Mouse (Mus musculus) liver, embryonic 14.5 days (tissue): ENCODE measurements around the gene Mthfd1l. TPM values are rescaled to one million over a fixed set of nuclear protein-coding genes. Genes with fewer than 3 reads are reported as not detected.

Source experiments
- ATAC-seq: fragments of 200-750 bp; cut with Nextera tagmentation; 2 replicates; pipeline ENCODE4 v1.8.0; 2017; ENCODE audit warnings: moderate number of reproducible peaks, mild to moderate bottlenecking, moderate library complexity; ENCODE audit not compliant: insufficient read depth
- DNase-seq, 3 experiments: peaks; one replicate each; pipeline ENCODE4 v3.0.0-alpha.2; 2012 to 2013; ENCODE audit warnings: low read depth in 3 of 3, low spot score in 3 of 3
- H3K27ac ChIP-seq: fragments of 300-500 bp; sonication (generic); 2 replicates; pipeline ENCODE4 v1.5.1; 2014; ENCODE audit warnings: moderate library complexity, mild to moderate bottlenecking, control low read depth, inconsistent platforms
- H3K27me3 ChIP-seq: fragments of 300-500 bp; sonication (generic); 2 replicates; pipeline ENCODE4 v1.6.1; 2014; ENCODE audit warnings: mild to moderate bottlenecking, low read length, moderate library complexity; ENCODE audit not compliant: control insufficient read depth, insufficient read depth
- H3K36me3 ChIP-seq: fragments of 300-500 bp; sonication (generic); replicated peaks from 2 replicates; pipeline ENCODE4 v1.6.1; 2014; ENCODE audit warnings: low read depth; ENCODE audit not compliant: control insufficient read depth, insufficient read depth
- H3K4me1 ChIP-seq, 2 experiments: fragments of 200-500 bp in 1 of 2; fragments of 300-500 bp in 1 of 2; sonication (generic) in 1 of 2; replicated peaks; 2 replicates each; pipeline ENCODE4 v1.6.1; 2012 to 2014; ENCODE audit warnings: antibody characterized with exemption in 1 of 2, inconsistent platforms in 1 of 2, low read length in 1 of 2; ENCODE audit not compliant: control insufficient read depth in 2 of 2, insufficient read depth in 2 of 2
- H3K4me2 ChIP-seq: fragments of 300-500 bp; sonication (generic); 2 replicates; pipeline ENCODE4 v1.6.1; 2014; ENCODE audit warnings: low read depth, mild to moderate bottlenecking, control low read depth, moderate library complexity
- H3K4me3 ChIP-seq, 2 experiments: fragments of 200-500 bp in 1 of 2; fragments of 300-500 bp in 1 of 2; sonication (generic) in 1 of 2; 2 replicates each; pipeline ENCODE4 v1.5.1; 2012 to 2014; ENCODE audit warnings: low read depth in 2 of 2, low read length in 2 of 2, mild to moderate bottlenecking in 2 of 2, control low read depth in 1 of 2, inconsistent platforms in 1 of 2, moderate library complexity in 1 of 2; ENCODE audit not compliant: insufficient read depth in 1 of 2
- H3K9ac ChIP-seq: fragments of 300-500 bp; sonication (generic); replicated peaks from 2 replicates; pipeline ENCODE4 v1.6.1; 2014; ENCODE audit warnings: mild to moderate bottlenecking, control low read depth, moderate library complexity
- H3K9me3 ChIP-seq: fragments of 300-500 bp; sonication (generic); 2 replicates; pipeline ENCODE4 v1.6.1; 2016; ENCODE audit warnings: low read length, mixed read lengths; ENCODE audit not compliant: control insufficient read depth
- CTCF ChIP-seq: IDR thresholded peaks from 2 replicates; pipeline ENCODE4 v1.5.1; 2016; ENCODE audit warnings: antibody characterized with exemption, low read depth, control low read depth
- EP300 ChIP-seq: IDR thresholded peaks from 2 replicates; pipeline ENCODE4 v1.6.1; 2016; ENCODE audit warnings: antibody characterized with exemption, low read depth
- WGBS: fragments of 180-500 bp; shearing (Covaris S2); extraction: QIAGEN DNeasy Blood & Tissue Kit; methylation state at CpG from one replicate; pipeline ENCODE4 v1.1.7; 2014; ENCODE audit not compliant: insufficient replicate concordance; 5-methylcytosine and 5-hydroxymethylcytosine counted together
- polyA plus RNA-seq, 2 experiments: library from polyadenylated mRNA; depleted of rRNA in 1 of 2; stranded (reverse) in 1 of 2; unstranded in 1 of 2; fragments of >200 nt; fragmentation: Nextera tagmentation in 1 of 2; extraction: Ambion mirVana in 1 of 2; gene quantifications; 2 replicates each; pipeline versions ENCODE4 v1.2.1 to v1.2.3; 2012 to 2014

The Mthfd1l gene
- polyA plus RNA-seq, 2 experiments = 18.5 to 19.2 TPM

DNA sequence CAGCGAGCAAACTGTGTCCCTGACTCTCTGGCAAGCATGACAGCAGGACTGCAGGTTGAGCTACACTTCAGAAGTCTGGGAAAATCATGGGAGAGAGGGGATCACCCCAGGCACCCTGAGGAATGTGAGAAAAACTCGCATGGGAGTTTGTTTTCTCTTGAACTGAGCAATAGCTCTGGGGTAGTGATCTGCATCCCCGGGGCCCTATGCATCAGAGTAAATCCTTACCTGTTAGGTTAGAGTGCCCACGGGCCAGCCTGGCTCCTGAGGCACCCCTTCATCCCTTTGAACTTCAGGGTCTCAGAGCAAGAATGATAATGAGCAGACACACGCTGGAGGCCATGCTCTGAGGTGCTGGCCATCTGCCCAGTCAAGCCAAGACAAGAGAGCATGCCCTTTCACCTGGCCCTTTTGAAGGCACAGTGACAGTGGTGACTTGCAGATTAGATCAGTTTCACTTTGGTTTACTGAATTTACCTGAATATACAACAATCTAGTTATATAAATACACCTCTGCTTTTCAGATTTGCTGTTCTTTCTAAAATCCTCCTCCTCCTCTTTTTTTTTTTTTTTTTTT, 195.4 kb downstream of the Mthfd1l start:
- 47% methylated on average over 5 of the region's 5 CpGs for WGBS
- Histone ChIP-seq H3K4me1 (0 out of 4 replicates have a peak, but pooled peaks cover 0 to 1% of the 10 kb centered on the region in 2 experiments), H3K9me3 (no peaks in the 10 kb centered on the region), H3K36me3 (no peaks in the 10 kb centered on the region), H3K9ac (no peak overlapping the region), H3K27ac (no peak overlapping the region), H3K4me2 (no peak overlapping the region), H3K27me3 (no peaks in the 10 kb centered on the region), H3K4me3 (no peak overlapping the region)
- TF ChIP-seq EP300 (no peak), CTCF (no peak)
- ATAC-seq (no peak), DNase-seq (no peak)

DNA sequence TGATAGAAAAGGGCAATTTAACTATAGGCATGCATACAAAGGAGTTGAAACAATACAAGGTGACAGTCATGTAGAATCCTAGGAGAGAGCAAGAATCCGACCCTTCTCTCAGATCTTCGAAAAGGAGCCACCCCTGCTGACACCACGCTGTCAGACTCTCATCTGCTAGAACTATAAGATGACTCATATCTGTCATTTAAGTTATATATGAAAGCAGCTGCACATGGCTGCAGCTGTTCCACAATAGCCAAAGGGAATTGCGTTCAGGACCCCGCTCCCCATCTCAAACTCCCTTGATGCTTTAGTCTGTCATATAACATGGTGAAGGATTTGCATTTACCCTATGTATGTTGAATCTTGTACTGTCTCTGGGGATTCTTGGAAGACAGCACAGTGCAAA, 201.3 kb downstream of the Mthfd1l start:
- Histone ChIP-seq H3K27me3 (no peaks in the 10 kb centered on the region), H3K27ac (no peak overlapping the region), H3K9me3 (no peaks in the 10 kb centered on the region), H3K9ac (no peak overlapping the region), H3K4me3 (no peak overlapping the region), H3K36me3 (no peaks in the 10 kb centered on the region), H3K4me1 (peaks cover 0 to 4% of the 10 kb centered on the region in 2 experiments; a peak in 2 of 4 replicates), H3K4me2 (no peak overlapping the region)
- TF ChIP-seq EP300 (no peak), CTCF (no peak)
- DNase-seq (no peak), ATAC-seq (no peak)
- 61% methylated on average over 5 of the region's 5 CpGs for WGBS

DNA sequence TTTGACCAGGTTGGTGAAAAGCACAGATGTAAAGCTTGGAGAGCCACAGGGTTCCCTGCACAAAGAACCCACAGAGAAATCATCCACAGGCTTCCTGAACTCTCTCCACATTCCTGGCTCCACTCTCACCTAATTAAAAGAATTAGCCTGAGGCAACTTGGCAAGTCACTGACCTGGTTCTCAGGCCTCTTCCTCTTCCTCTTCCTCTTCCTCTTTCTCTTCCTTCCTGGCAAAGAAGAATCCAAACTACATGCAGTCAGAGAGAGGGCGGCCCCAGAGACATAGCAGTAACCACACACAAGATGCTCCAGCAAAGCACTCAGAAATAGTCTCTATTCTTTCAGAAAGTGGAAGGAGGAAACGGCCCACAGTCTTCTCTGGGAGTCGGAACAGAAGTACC, 201.8 kb downstream of the Mthfd1l start:
- WGBS = 49% methylated on average over 3 of the region's 3 CpGs
- DNase-seq = no peak
- Histone ChIP-seq H3K9me3 (no peaks in the 10 kb centered on the region), H3K36me3 (no peaks in the 10 kb centered on the region), H3K4me3 (no peak overlapping the region), H3K4me2 (no peak overlapping the region), H3K27ac (no peak overlapping the region), H3K4me1 (peaks cover 0 to 4% of the 10 kb centered on the region in 2 experiments; a peak in 2 of 4 replicates), H3K9ac (no peak overlapping the region), H3K27me3 (no peaks in the 10 kb centered on the region)
- TF ChIP-seq EP300 (no peak), CTCF (no peak)
- ATAC-seq = no peak

DNA sequence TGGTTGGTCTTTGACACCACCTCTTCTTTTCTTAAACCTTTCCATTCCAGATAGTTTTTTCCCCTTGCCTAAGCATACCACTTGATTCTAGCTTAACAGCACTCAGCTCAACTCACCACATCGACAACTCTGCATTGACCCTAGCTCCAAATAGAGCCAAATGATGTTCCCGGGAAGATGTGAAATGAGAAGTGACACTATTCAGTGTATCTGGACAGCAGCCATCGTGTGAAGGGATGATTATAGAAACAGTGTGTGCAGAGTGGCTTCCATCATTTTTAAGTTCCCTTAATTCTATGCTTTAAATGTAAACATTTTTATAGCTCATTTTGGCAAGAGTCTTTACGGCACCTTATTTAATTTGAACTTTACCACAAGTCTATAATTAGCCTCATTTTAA, 204.4 kb downstream of the Mthfd1l start:
- Histone ChIP-seq H3K9ac (no peak overlapping the region), H3K9me3 (no peaks in the 10 kb centered on the region), H3K27me3 (no peaks in the 10 kb centered on the region), H3K4me3 (no peak overlapping the region), H3K4me2 (no peak overlapping the region), H3K27ac (no peak overlapping the region), H3K36me3 (no peaks in the 10 kb centered on the region), H3K4me1 (peaks cover 0 to 10% of the 10 kb centered on the region in 2 experiments; a peak in 2 of 4 replicates)
- no peak for ATAC-seq
- WGBS = 75% methylated on average over 4 of the region's 4 CpGs
- DNase-seq = no peak
- TF ChIP-seq EP300 = no peak
- TF ChIP-seq CTCF = no peak

DNA sequence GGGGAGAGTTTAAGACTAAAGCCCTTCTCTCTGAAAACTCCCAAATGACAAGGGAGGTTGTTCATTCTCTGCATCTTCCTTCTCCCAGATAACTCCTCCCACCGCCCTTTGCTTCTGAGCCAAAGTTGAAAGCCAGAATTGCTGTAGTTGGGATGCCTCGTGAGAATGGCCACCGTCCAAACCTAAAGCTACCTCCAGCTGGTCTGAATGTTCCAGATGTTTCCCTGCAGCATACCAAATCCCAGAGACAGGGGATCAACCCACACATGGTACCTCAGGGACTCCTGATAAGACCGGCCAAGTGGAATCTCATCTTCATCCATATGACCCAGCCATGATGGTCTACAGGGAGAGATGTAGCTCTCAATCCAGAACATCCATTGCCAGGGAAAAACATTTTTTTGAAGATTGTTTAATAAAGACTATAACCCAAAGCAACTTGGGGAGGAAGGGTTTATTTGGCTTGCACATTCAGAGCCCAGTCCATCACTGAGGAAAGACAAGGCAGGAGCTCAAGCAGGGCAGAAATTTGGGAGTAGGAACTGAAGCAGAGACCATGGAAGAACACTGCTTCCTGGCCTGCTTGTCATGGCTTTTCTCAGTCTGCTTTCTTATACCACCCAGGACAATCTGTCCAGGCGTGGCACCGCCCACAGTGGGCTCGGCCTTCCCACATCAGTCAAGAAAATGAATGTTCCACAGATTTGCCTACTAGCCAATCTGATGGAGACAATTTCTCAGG, 206.3 kb downstream of the Mthfd1l start:
- Histone ChIP-seq H3K27ac (no peak overlapping the region), H3K27me3 (no peaks in the 10 kb centered on the region), H3K9ac (no peak overlapping the region), H3K9me3 (no peaks in the 10 kb centered on the region), H3K36me3 (no peaks in the 10 kb centered on the region), H3K4me3 (no peak overlapping the region), H3K4me2 (no peak overlapping the region), H3K4me1 (peaks cover 0 to 13% of the 10 kb centered on the region in 2 experiments; a peak in 2 of 4 replicates)
- ATAC-seq (no peak), DNase-seq (no peak)
- TF ChIP-seq EP300 = no peak
- no peak for TF ChIP-seq CTCF
- 58% methylated on average over 7 of the region's 7 CpGs for WGBS
